Mouse (Mus musculus) MEL (cell line): ENCODE measurements around the gene Ppp2r5e. TPM values are rescaled to one million over a fixed set of nuclear protein-coding genes. Genes with fewer than 3 reads are reported as not detected.

Experiments used
- DNase-seq: peaks from one replicate; pipeline ENCODE4 v3.0.0; 2011; ENCODE audit warnings: low read depth, low spot score
- H3K27ac ChIP-seq: 2 replicates; pipeline ENCODE4 v1.5.1; 2012; ENCODE audit warnings: low read depth, mild to moderate bottlenecking, control low read depth, low read length, moderate library complexity; ENCODE audit not compliant: control insufficient read depth
- H3K27me3 ChIP-seq, 2 experiments: fragments of 150-350 bp in 1 of 2; sonication (generic) in 1 of 2; 2 replicates each; pipeline ENCODE4 v1.6.1; 2012; ENCODE audit warnings: low read length in 2 of 2, mild to moderate bottlenecking in 2 of 2, improper control_type of control experiment in 1 of 2, moderate library complexity in 1 of 2; ENCODE audit not compliant: insufficient read depth in 2 of 2, control insufficient read depth in 1 of 2
- H3K36me3 ChIP-seq, 2 experiments: 2 replicates each; pipeline ENCODE4 v1.6.1; 2012 to 2014; ENCODE audit warnings: low read length in 2 of 2, improper control_type of control experiment in 1 of 2, inconsistent platforms in 1 of 2, mild to moderate bottlenecking in 1 of 2; ENCODE audit not compliant: insufficient read depth in 2 of 2, control insufficient read depth in 1 of 2
- H3K4me1 ChIP-seq, 2 experiments: fragments of 150-350 bp in 1 of 2; sonication (generic) in 1 of 2; 2 replicates each; pipeline ENCODE4 v1.6.1; 2012; ENCODE audit warnings: low read length in 2 of 2, improper control_type of control experiment in 1 of 2, mild to moderate bottlenecking in 1 of 2; ENCODE audit not compliant: insufficient read depth in 2 of 2, control insufficient read depth in 1 of 2
- H3K4me3 ChIP-seq, 2 experiments: fragments of 150-350 bp in 1 of 2; sonication (generic) in 1 of 2; 2 replicates each; pipeline ENCODE4 v1.5.1; 2012; ENCODE audit warnings: low read depth in 2 of 2, low read length in 2 of 2, mild to moderate bottlenecking in 2 of 2, moderate library complexity in 2 of 2, control low read depth in 1 of 2, improper control_type of control experiment in 1 of 2; ENCODE audit not compliant: control insufficient read depth in 1 of 2, insufficient read depth in 1 of 2
- H3K79me2 ChIP-seq: 2 replicates; pipeline ENCODE4 v1.6.1; 2012; ENCODE audit warnings: mild to moderate bottlenecking, low read length, moderate library complexity; ENCODE audit not compliant: control insufficient read depth, poor library complexity, insufficient read depth
- H3K9ac ChIP-seq: 2 replicates; pipeline ENCODE4 v1.6.1; 2012; ENCODE audit warnings: low read depth, mild to moderate bottlenecking, control low read depth, low read length, moderate library complexity; ENCODE audit not compliant: control insufficient read depth, poor library complexity, severe bottlenecking
- H3K9me3 ChIP-seq: fragments of 150-350 bp; sonication (generic); replicated peaks from 2 replicates; pipeline ENCODE4 v1.6.1; 2012; ENCODE audit warnings: mild to moderate bottlenecking, low read length, improper control_type of control experiment, moderate library complexity; ENCODE audit not compliant: insufficient read depth
- BHLHE40 ChIP-seq: IDR thresholded peaks from 2 replicates; pipeline ENCODE4 v1.6.1; 2012; ENCODE audit warnings: low read depth, mild to moderate bottlenecking, inconsistent platforms, low read length, improper control_type of control experiment, borderline replicate concordance
- CHD1 ChIP-seq: IDR thresholded peaks from 2 replicates; pipeline ENCODE4 v1.6.1; 2012; ENCODE audit warnings: low read depth, mild to moderate bottlenecking, inconsistent platforms, low read length, improper control_type of control experiment
- CHD2 ChIP-seq: IDR thresholded peaks from 2 replicates; pipeline ENCODE4 v1.6.1; 2011; ENCODE audit warnings: low read length, improper control_type of control experiment
- CTCF ChIP-seq, 3 experiments: IDR thresholded peaks in 2 of 3; conservative IDR thresholded peaks in 1 of 3; 2 replicates each; pipeline ENCODE4 v1.5.1; 2011 to 2012; ENCODE audit warnings: low read length in 3 of 3, low read depth in 2 of 3, mild to moderate bottlenecking in 2 of 3, improper control_type of control experiment in 1 of 3, inconsistent platforms in 1 of 3, mixed read lengths in 1 of 3, moderate library complexity in 1 of 3; ENCODE audit not compliant: control insufficient read depth in 1 of 3, insufficient read depth in 1 of 3, poor library complexity in 1 of 3, severe bottlenecking in 1 of 3
- EP300 ChIP-seq, 2 experiments: IDR thresholded peaks; 2 replicates each; pipeline ENCODE4 v1.6.1; 2011; ENCODE audit warnings: improper control_type of control experiment in 2 of 2, low read length in 2 of 2, low read depth in 1 of 2, mild to moderate bottlenecking in 1 of 2
- GABPA ChIP-seq: IDR thresholded peaks from 2 replicates; pipeline ENCODE4 v1.6.1; 2012; ENCODE audit warnings: low read depth, mild to moderate bottlenecking, inconsistent platforms, low read length, improper control_type of control experiment, moderate library complexity
- HCFC1 ChIP-seq: IDR thresholded peaks from 2 replicates; pipeline ENCODE4 v1.6.1; 2012; ENCODE audit warnings: low read depth, mild to moderate bottlenecking, inconsistent platforms, low read length, improper control_type of control experiment, moderate library complexity
- KAT2A ChIP-seq: conservative IDR thresholded peaks from 2 replicates; pipeline ENCODE4 v1.6.1; 2012; ENCODE audit warnings: low read depth, low read length, improper control_type of control experiment, inconsistent platforms
- MAZ ChIP-seq: IDR thresholded peaks from 2 replicates; pipeline ENCODE4 v1.6.1; 2012; ENCODE audit warnings: low read depth, mild to moderate bottlenecking, inconsistent platforms, low read length, improper control_type of control experiment
- MEF2A ChIP-seq: IDR thresholded peaks from 2 replicates; pipeline ENCODE4 v1.6.1; 2014; ENCODE audit warnings: low read depth, mild to moderate bottlenecking, inconsistent platforms, low read length, improper control_type of control experiment; ENCODE audit not compliant: poor library complexity, insufficient replicate concordance, severe bottlenecking; ENCODE audit errors: extremely low read depth
- NELFE ChIP-seq: IDR thresholded peaks from 2 replicates; pipeline ENCODE4 v1.6.1; 2011; ENCODE audit warnings: low read depth, low read length, improper control_type of control experiment
- POLR2AphosphoS2 ChIP-seq: IDR thresholded peaks from 2 replicates; pipeline ENCODE4 v1.6.1; 2011; ENCODE audit warnings: low read length, improper control_type of control experiment
- RAD21 ChIP-seq: IDR thresholded peaks from 2 replicates; pipeline ENCODE4 v1.6.1; 2011; ENCODE audit warnings: mild to moderate bottlenecking, low read depth, low read length, improper control_type of control experiment
- RCOR1 ChIP-seq: IDR thresholded peaks from 2 replicates; pipeline ENCODE4 v1.6.1; 2012; ENCODE audit warnings: low read depth, mild to moderate bottlenecking, inconsistent platforms, low read length, improper control_type of control experiment
- SMC3 ChIP-seq: IDR thresholded peaks from 2 replicates; pipeline ENCODE4 v1.6.1; 2011; ENCODE audit warnings: low read depth, low read length, improper control_type of control experiment
- TBP ChIP-seq: IDR thresholded peaks from 2 replicates; pipeline ENCODE4 v1.8.0; 2011; ENCODE audit warnings: low read depth, low read length, improper control_type of control experiment
- UBTF ChIP-seq: IDR thresholded peaks from 2 replicates; pipeline ENCODE4 v1.6.1; 2012; ENCODE audit warnings: low read depth, mild to moderate bottlenecking, inconsistent platforms, low read length, improper control_type of control experiment, moderate library complexity, borderline replicate concordance; ENCODE audit not compliant: insufficient read depth
- USF1 ChIP-seq: IDR thresholded peaks from 2 replicates; pipeline ENCODE4 v1.6.1; 2014; ENCODE audit warnings: low read depth, mild to moderate bottlenecking, inconsistent platforms, low read length, improper control_type of control experiment, moderate library complexity
- ZMIZ1 ChIP-seq: IDR thresholded peaks from 2 replicates; pipeline ENCODE4 v1.6.1; 2012; ENCODE audit warnings: low read depth, mild to moderate bottlenecking, inconsistent platforms, low read length, improper control_type of control experiment, moderate library complexity
- ZNF384 ChIP-seq: IDR thresholded peaks from 2 replicates; pipeline ENCODE4 v1.6.1; 2012; ENCODE audit warnings: low read depth, mild to moderate bottlenecking, inconsistent platforms, low read length, improper control_type of control experiment
- polyA plus RNA-seq, 2 experiments: library from polyadenylated mRNA; stranded (reverse) in 1 of 2; unstranded in 1 of 2; fragments of >175 nt in 1 of 2; fragments of >200 nt in 1 of 2; gene quantifications; 2 replicates each; pipeline versions ENCODE4 v1.2.1 to v1.2.4; 2012; ENCODE audit warnings: low replicate concordance in 2 of 2, low read depth in 1 of 2; ENCODE audit not compliant: insufficient read length in 2 of 2, insufficient read depth in 1 of 2, missing spikeins in 1 of 2
- total RNA-seq: library from RNA; depleted of rRNA; stranded (reverse); fragments of 300-350 nt; gene quantifications from 2 replicates; pipeline ENCODE4 v1.2.3, GENCODE M21; 2012

Ppp2r5e gene
- total and polyA plus RNA-seq, 3 experiments, result 9.0 to 200 (median 21.3) TPM

- no peaks in the 10 kb centered on the region for H3K4me1 ChIP-seq
- no peaks in the 10 kb centered on the region for H3K9me3 ChIP-seq
- no peak overlapping the region for H3K27ac ChIP-seq
- no peak for TF ChIP-seq UBTF
- no peak for TF ChIP-seq HCFC1
- no peak for TF ChIP-seq GABPA
- TF ChIP-seq MEF2A, result no peak
- no peak for TF ChIP-seq CHD2
- TF ChIP-seq KAT2A, result no peak
- TF ChIP-seq NELFE, result no peak
- TF ChIP-seq CTCF (IDR thresholded peaks at IDR 0.05 in 2 of 3, conservative IDR thresholded peaks at IDR 0.05 in 1 of 3; ENCODE audit: control insufficient read depth in 1 of 3, insufficient read depth in 1 of 3, low read depth in 2 of 3, low read length in 3 of 3, poor library complexity in 1 of 3, severe bottlenecking in 1 of 3), result no peak
- TF ChIP-seq RAD21, result no peak
- TF ChIP-seq MAZ, result no peak
- no peak for TF ChIP-seq BHLHE40
- no peak for TF ChIP-seq CHD1
- no peak for TF ChIP-seq POLR2AphosphoS2
- TF ChIP-seq ZMIZ1, result no peak
- H3K36me3 ChIP-seq, result peaks cover 0 to 4% of the 10 kb centered on the region in 2 experiments; a peak in 2 of 4 replicates
- H3K27me3 ChIP-seq, result no peaks in the 10 kb centered on the region
- no peak overlapping the region for H3K9ac ChIP-seq
- no peak overlapping the region for H3K4me3 ChIP-seq
- DNase-seq, result no peak
- H3K79me2 ChIP-seq, result peaks cover 15% of the 10 kb centered on the region
These were observed 41.0 kb downstream of the Ppp2r5e start for GRCm38 (mm10) chr12:75555032-75555431.

- no peak overlapping the region for H3K4me3 ChIP-seq
- no peak for DNase-seq
- H3K79me2 ChIP-seq, result peaks cover 24% of the 10 kb centered on the region
- no peaks in the 10 kb centered on the region for H3K4me1 ChIP-seq
- no peak overlapping the region for H3K9ac ChIP-seq
- no peaks in the 10 kb centered on the region for H3K9me3 ChIP-seq
- H3K36me3 ChIP-seq, result peaks cover 0 to 4% of the 10 kb centered on the region in 2 experiments; a peak in 2 of 4 replicates
- TF ChIP-seq ZNF384 (no peak), RAD21 (no peak), TBP (no peak), SMC3 (no peak), EP300 (IDR thresholded peaks at IDR 0.05; ENCODE audit: low read depth in 1 of 2, low read length in 2 of 2) (no peak), USF1 (no peak), RCOR1 (no peak)
- H3K27me3 ChIP-seq, result no peaks in the 10 kb centered on the region
- no peak overlapping the region for H3K27ac ChIP-seq
These were observed 43.7 kb downstream of the Ppp2r5e start for GRCm38 (mm10) chr12:75552296-75552695.
